Mouse (Mus musculus): ENCODE measurements around the gene Rint1. TPM values are rescaled to one million over a fixed set of nuclear protein-coding genes. Genes with fewer than 3 reads are reported as not detected.

The Rint1 gene
- 10 to 100 TPM; 15.9 to 18.8 TPM for total RNA-seq (2021)
- long read RNA-seq, experiment 1, transcript Rint1-201 (15 exons, 3,298 nt) = major isoform, 5 of 6 reads
- long read RNA-seq, experiment 1, partial matches to known transcripts = 1 of 6 reads
- long read RNA-seq, experiment 1, other reads (novel, unspliced or antisense) = 0 of 6 reads
- long read RNA-seq, experiment 2, transcript Rint1-201 (15 exons, 3,298 nt) = major isoform, 28 of 35 reads
- long read RNA-seq, experiment 2, partial matches to known transcripts = 1 of 35 reads
- long read RNA-seq, experiment 2, other reads (novel, unspliced or antisense) = 4 of 35 reads

DNA sequence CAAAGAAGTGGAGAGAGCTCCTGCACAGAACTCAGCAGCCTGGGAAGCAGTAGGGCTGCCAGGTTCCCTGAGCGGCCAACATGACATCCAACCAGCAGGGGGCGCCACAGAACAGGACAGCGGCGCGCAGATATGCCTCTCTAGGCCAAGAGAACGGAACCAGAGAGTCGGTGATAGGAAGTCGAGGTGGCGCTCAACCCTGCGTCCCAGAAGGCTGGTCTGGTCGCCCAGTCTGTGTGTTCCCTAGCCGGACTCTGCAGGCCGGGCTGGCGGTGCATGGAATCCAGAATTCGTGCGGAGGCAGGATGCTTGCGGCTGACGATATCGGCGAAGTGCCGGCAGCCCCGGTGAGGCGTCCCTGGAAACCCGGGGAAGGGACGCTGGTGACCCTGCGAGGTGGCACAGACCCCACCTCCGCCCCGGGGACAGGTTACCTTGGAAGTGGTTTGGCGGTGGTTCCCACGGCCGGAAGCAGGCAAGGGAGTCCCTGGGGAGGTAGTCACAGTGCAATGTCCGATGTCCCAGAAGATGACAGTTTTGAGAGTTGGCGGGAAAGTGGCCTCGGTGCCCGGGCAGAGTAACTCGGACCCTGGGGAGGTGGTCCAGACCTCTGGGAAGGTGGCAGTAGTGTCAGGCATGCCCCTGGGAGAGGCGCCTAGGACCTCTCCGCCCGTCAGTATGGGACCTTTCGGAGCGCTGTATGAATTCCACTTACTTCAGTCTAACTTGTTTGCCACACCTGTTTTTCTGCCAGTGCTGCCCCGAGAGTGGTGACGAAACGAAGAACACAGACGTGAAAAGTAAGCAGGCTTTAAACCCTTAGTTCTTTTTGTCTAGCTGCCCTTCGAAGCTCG is at the start of gene Rint1:
Gene Rint1, plus strand, starts transcription at position 176 of the 854 bp plus-strand sequence.
- peak; percentile 99 for DNase-seq (ENCODE audit: low spot score in 2 of 2)

DNA sequence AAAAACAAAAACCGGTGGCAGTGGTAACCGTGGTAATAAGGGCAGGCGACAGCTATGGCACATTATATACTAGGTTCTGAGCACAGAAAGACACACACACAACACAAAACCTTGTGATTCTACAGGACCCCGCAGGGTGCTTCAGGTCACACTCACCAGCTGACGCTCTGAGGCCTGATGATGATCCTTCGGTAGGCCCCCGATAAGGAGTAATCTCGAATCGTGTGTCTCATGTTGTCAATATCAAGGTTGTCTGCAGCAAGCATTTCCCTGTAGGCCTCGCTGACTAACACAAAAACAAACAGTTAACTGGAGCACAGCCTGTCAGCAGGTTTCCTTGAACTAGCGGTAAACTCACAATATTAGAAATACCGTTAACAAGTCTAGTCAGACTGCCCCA is 44.2 kb upstream of the Rint1 start:
- no peak for DNase-seq (ENCODE audit: low spot score in 2 of 2)

DNA sequence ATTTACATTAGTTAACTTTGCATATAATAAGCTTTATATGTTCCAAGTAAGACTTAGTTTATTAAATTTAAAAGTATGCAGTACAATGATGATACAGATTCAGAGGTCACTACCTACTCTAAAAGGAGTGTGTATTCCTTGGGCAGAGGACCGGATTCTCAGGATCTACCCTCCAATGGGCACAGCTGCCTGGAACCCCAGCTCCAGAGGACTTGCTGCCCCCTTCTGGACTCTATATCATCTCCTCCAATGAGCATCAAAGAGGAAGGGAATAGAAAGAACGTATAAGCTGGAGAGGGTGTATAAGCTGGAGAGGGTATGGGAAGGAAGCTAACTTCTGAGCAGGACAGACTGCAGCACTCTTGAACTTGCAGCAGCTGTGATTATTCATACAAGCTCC is 37.6 kb upstream of the Rint1 start:
- DNase-seq (ENCODE audit: low spot score in 2 of 2) = no peak

DNA sequence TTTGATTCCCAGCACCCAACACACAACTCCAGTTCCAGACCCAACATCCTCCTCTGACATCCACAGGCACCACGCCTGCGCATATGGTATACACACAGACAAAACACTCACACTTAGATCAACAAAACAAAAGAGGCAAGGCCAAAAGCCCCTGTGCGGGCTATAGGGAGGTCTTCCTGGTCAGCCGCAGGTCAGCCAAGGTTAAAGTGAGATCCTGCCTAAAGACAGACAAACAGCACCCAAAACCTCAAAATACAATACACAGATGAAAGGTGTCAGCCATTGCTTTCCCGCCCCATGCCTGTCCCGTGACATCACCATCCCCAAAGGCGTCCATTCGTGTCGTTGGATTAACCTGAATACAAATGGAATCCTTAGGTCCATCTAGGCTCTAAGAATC is 31.9 kb upstream of the Rint1 start:
- DNase-seq (ENCODE audit: low spot score in 2 of 2) = no peak

GRCm38 (mm10) chr5:23756368-23756767 is 31.1 kb upstream of the Rint1 start:
- DNase-seq (ENCODE audit: low spot score in 2 of 2) = no peak

DNA sequence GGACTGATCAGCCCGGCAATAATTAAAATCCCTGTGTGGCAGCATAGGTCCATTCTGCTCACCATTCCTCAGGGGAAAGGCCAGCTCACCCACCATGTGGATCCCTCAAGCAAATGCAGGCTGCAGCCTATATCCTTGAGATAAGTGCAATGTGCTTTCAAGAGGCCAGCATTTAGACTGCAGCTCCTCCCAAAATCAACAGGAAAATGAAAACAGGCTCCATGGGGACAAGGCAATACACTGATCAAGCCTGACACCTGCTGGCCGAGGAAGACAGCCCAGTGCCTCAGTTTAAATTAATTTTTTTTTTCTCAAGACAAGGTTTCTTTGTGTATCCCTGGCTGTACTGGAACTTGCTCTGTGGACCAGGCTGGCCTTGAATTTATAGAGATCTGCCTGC is 28.9 kb upstream of the Rint1 start:
- DNase-seq (ENCODE audit: low spot score in 2 of 2) = peak; percentile 11 to 25

- no peak for DNase-seq (ENCODE audit: low spot score in 2 of 2)
Measured at GRCm38 (mm10) chr5:23762531-23762930, 25.0 kb upstream of the Rint1 start.

DNA sequence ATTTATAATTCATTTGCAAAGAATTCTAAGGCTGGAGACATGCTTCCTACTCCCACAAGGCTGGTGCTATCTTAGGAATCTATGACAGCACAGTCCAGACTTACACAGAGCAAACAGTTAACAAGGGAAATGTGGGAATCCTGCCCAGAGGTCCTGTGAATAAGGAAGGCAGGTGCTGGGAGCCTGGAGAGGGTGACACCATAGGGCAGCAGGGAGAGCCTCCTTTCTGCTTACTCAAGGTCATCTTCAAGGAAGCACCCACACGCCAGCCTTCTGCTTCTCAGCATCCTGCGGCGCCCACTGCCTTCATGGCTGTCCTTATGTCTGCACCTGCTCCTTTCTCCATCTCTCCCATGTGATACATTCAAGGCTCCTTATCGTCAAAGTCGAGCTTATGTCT is 23.0 kb upstream of the Rint1 start:
- no peak for DNase-seq (ENCODE audit: low spot score in 2 of 2)

- no peak for DNase-seq (ENCODE audit: low spot score in 2 of 2)
Measured at GRCm38 (mm10) chr5:23771105-23771504, 16.4 kb upstream of the Rint1 start.

DNA sequence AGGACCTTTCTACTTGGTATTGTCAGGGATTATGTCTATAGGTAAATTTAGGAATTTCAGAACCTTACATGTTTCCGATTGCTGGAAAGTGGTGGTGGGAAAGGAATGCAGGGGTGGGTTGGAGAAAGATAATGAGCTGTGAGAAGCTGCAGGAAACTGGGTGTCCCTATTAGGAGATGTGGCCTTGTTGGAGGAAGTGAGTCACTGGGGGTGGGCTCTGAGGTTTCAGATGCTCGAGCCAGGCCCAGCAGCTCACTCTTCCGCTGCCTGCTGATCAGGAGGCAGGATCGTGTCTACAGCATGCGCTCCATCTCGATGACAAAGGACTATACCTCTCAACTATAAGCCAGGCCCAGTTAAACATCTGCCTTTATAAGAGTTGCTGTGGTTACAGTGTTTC is 13.3 kb upstream of the Rint1 start:
- no peak for DNase-seq (ENCODE audit: low spot score in 2 of 2)

GRCm38 (mm10) chr5:23780516-23780915 is 7.0 kb upstream of the Rint1 start:
- DNase-seq (ENCODE audit: low spot score in 2 of 2) = no peak

DNA sequence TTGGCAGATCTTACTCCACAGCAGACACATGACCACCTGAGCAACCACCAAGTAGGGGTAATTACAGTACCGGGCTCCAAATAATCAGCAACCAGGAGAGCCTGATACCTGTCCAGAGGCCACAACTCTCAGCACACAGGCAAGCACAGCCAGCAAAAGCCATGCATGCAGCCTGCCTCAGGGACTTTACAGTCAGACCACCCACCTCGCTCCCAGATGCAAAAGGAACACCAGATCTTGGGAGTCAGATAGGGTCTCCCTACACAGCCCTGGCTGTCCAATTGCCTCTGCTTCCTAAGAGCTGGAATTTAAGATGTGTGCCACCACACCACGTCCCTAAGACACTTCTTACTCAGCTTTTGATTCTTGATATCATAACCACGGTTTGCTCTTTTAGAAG is 6.3 kb upstream of the Rint1 start:
- no peak for DNase-seq (ENCODE audit: low spot score in 2 of 2)

- no peak for DNase-seq (ENCODE audit: low spot score in 2 of 2)
Measured at GRCm38 (mm10) chr5:23782051-23782810, 5.3 kb upstream of the Rint1 start.

DNA sequence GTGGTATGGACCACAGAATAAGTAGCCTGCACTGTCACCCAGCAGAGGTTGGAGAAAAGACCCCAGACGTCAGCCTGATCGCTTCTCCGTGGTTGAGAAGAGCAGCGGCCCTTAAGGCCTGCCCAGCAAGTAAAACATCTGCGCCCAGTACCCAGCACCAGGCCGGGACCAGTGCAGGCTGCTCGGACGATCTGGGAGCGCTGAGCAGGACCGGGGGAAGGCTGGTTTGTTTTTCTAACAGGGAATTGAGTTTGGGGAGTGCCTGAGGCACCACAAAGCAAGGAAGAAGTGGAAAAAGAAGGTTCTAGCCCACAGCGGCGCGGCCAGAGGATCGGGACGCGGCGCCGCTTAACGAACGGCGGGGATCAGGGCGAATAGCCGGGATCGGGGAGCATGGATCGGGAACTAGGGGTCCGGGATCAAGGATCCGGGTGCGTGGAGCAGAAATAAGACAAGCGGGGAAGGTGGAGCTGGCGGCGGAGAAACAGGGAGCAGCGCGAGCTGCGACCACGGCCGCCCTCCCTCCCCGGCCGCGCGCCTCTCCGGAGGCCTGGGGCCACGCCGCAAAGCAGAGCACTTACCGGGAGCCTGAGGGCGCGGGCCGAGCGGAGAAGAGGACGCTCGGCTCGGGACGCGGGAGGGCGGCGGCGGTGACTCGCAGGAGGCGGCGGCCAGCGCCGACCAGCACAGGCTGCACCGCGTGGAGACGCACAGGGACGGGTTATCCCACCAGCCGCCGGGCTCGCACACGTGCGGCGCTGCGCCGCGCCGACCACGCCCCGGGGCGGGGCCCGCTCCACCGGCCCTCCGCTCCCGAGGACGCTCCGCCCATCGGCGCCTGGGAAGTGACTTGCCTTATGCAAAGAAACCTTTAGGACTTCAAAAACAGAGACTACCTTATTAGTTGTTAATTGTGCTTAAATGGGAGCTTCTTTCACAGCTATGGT is 4.3 kb upstream of the Rint1 start, which contains the start of gene Pus7:
Gene Pus7, minus strand, starts transcription at position 781 of the 947 bp plus-strand sequence.
- peak; percentile 81 to 82 for DNase-seq (ENCODE audit: low spot score in 2 of 2)

DNA sequence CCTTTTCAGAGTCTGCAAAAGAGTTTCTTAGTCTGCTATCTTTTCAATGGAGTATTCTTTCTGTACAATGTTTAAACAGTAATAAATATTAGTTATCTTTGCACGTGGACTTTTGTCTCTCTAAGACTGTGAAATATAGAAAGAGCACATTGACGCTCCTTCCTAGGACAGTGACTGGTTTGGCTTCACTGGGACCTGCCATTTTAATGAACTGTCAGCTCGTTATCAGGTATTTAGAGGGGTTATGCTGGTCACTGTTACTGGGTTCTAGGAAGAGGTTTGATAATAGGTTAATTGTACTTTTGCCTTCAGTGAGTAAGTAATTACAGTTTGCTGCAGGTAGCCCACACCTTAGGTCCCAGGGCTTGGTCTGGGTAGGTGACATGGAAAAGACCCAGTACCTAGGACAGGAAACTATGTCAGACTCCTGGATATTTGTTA is 899 bp downstream of the Rint1 start:
- no peak for DNase-seq (ENCODE audit: low spot score in 2 of 2)

GRCm38 (mm10) chr5:23789078-23789612 is 1.6 kb downstream of the Rint1 start:
- no peak for DNase-seq (ENCODE audit: low spot score in 2 of 2)

- DNase-seq (ENCODE audit: low spot score in 2 of 2) = no peak
Measured at GRCm38 (mm10) chr5:23792726-23793125, 5.2 kb downstream of the Rint1 start.

DNA sequence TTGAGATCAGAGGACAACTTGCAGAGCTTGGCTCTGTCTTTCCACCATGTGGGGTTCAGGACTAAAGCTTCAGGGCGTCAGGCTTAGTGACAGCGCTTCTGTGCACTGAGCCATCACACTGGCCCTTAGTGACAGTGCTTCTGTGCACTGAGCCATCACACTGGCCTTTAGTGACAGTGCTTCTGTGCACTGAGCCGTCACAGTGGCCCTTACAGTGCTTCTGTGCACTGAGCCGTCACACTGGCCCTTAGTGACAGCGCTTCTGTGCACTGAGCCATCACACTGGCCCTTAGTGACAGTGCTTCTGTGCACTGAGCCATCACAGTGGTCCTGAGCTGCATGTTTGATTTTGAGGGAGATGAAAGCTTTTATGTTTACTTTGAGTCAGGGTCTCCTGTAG is 27.3 kb downstream of the Rint1 start:
- no peak for DNase-seq (ENCODE audit: low spot score in 2 of 2)

DNA sequence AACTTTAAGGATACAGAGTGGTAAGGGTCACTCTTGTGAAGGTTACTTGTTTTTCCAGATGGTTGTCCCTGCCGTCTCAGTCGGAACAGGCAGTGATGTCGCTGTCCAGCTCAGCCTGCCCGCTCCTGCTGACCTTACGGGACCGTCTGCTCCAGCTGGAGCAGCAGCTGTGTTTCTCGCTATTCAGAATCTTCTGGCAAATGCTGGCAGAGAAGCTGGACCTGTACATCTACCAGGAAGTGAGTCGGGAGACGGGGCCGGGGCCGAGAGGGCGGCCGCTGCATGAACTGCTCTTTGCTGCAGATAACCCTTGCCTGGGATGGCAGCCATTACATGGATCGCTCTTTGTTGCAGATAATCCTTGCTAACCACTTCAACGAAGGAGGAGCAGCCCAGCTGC is 29.2 kb downstream of the Rint1 start:
- DNase-seq (ENCODE audit: low spot score in 2 of 2) = no peak

DNA sequence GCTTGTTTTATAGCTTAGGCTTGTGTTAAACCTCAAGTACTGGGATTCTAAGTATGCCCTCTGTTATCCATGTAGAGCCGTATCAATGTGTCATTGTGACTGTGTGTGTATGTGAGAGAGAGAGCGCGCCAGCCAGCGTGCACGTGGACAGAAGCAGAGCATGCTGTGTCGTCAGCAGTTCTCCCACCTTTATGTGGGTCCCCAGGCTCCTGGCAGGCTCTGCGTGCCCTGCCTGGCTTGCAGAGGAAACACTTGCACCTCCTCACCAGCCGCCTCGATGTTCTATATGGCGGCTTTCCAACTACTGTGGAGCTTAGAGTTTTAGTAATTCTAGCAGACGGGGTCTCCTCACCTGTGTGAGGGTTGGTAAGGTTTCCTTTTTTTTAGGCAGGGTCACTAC is 34.8 kb downstream of the Rint1 start:
- DNase-seq (ENCODE audit: low spot score in 2 of 2) = no peak
